Mouse (Mus musculus) kidney, adult 9 months (tissue): Measurements from ENCODE around the gene Gzma.

ENCODE experiments used
- DNase-seq: peaks from one replicate; pipeline ENCODE4 v3.0.0; 2022

The Gzma gene

GRCm38 (mm10) chr13:113100879-113101278 is at the start of gene Gzma:
Gene Gzma (minus strand): TSS chr13:113100981.
- no peak for DNase-seq

DNA sequence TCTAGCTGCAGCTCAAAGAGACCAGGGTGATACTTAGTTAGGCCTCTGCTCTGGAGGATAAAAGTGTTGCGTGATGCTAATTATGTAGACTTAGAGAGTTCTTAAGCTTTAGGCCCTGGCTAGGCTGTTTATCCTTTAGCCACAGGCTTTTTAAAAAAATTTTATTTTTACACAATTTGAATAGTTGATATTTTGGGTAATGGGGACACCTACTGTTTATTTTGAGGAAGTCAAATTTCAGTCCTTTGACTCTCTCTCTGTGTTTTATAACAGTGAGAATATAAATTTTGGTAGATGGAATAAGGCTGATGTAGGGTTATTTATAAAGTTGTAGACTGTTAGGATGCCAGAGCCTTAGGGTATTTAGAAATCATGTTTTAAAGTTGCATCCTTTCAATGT is 38.8 kb upstream of the Gzma start:
- DNase-seq, result no peak

DNA sequence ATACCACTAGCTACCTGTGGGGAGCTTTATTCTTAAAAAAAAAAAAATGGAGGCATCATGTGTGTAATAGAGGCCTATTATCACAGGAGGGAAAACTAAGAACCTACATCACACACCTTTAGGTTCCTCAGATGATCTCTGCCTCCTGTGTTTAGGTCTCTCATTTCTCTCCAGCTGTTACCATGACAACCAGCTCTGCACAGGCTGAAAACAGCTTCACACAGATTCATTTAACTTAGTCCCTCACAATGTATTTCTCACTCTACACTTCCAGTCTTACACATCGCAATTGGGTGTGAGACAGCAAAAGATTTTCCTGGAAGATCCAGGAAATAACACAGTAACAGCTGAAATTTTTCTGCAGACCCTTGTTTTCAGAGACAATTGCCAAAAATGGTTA is 29.2 kb upstream of the Gzma start:
- no peak for DNase-seq

GRCm38 (mm10) chr13:113121326-113121725 is 20.5 kb upstream of the Gzma start:
- no peak for DNase-seq

DNA sequence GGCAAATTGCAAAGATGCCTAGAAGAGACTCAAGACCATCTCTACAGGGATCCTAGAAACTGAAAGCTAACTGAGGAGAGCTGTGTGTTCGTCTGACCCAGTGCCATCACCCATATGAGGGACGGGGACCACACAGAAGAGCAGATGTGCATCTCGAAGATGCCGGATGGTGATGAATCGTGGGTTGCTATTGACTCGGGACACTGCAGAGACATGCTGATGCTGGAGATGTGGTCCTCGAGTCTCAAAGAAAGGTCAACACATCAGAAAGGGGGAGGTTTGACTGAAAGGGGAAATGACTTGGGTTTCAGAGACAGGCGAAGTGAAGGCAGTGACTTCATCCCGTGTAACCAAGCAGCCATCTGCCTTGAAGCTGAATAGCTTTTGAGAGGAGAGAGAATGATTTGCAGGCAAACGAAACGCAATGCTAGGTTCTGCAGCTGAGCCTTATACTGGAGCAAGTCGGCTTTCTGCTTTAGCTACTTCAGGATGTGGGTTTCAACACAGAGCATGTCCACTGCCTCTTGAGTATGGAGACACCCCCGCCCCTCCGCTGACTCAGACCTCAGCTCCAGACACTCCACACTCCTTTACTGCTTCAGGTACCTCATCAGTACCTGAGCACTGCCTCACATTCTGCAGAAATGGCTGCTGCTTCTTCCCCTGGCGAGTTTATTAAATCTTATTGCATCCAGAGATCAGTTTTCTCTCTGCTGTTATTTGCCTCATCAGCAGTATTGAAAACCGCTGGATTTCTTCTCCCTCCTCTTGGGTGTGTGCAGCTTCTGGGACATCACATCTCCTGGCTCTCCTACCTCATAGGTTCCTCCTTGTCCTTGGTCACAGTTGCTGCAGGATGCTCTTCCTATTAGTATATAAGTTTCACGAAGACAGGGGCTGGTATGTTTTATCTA is 19.8 kb upstream of the Gzma start:
- no peak for DNase-seq

- no peak for DNase-seq
Observed at GRCm38 (mm10) chr13:113118977-113119376, 18.2 kb upstream of the Gzma start.

DNA sequence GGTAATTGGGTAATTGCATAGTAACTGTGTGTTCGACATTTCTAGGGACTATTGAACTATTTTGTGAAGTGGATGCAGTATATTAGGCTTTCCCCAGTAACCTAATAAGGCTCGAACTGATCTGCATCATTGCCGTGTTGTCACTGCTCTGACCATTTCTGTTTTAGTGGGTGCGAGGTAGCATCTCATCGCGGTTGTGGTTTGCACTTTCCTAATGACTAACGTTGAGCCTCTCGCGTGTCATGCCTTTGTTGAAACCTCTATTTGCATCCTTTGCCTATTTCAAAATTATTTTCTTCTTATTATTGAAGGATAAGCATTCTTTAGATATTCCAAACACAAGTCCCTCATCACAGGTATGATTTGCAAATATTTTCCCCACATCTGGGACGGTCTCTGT is 4.0 kb upstream of the Gzma start:
- no peak for DNase-seq

- no peak for DNase-seq
Observed at GRCm38 (mm10) chr13:113101804-113102203, 1.0 kb upstream of the Gzma start.

DNA sequence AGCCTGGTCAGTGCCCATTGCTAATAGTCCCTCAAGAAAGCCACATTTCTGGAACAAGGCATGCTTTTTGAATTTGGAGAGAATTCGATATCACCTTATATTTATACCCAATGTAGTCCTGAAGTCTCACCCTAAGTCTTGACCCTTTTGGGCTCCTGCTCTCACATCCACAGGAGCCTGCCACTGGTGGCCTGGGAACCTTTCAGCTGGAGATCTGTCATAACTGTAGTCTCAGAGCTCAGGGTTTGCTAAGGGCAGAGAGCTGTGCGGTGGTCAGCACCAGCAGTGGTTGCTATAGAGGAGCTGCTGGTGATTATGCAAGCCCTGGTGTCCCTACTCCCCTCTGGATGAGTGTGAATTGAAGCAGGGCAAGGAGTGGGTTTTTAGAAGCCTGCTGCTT is 2.4 kb downstream of the Gzma start:
- no peak for DNase-seq

GRCm38 (mm10) chr13:113097011-113097410 is 3.8 kb downstream of the Gzma start:
- DNase-seq, result no peak

GRCm38 (mm10) chr13:113094618-113095017 is 6.2 kb downstream of the Gzma start:
- no peak for DNase-seq

DNA sequence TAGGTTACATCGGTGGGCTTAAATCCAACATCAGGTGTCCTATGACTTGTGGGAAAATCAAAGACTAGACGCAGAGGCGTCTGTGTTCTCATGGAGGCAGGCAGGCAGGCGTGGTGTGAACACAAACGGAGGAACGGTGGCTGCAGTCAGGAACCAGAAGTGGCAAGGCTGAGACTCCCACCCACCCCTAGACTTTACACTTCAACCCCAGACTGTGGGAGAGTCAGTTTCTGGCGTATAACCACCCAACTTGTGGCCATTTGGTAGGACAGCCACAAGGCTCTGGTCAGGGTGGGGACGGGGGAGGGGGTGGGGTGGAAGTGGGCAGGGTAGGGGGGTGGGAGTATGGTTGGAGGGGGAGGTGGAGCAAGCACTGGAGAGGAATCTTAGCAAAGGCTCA is 10.3 kb downstream of the Gzma start:
- DNase-seq, result no peak

DNA sequence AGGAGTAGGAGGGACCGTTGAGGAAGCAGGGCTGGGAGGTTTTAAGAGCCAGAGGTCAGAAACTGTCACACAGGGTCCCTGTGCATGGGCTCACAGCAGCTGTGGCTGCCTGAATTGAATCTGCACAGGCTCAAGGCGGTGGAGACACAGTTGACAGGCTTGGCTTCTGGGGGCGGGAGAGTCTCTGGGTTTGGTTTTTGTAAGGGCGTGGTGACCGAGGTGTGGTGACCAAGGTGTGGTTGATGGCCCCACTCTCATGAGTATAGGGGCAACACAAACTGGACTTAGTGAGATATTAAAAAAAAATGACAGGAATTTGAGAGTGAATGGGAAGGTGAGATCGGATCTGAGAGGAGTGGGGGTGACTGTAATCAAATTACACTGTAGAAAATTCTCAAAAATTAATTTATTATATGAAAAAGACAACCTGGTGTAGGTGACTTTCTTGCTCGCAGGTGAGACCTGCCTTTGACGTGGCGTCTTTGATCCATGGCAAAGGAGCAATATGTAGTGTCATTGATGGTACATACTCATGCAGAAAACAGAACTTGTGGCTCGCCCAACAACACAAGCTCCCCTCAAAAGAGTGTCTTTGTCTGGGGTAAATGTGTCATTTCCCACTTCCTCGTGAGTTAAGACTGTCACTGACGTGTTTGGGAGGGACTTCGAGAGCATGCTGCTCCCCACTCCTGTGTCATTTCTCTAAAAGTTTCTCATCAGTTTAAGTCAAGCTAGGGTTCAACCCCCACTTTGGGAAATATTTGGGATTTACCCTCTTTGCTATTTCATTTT is 13.4 kb downstream of the Gzma start:
- no peak for DNase-seq

GRCm38 (mm10) chr13:113084732-113085131 is 16.0 kb downstream of the Gzma start:
- DNase-seq, result no peak

DNA sequence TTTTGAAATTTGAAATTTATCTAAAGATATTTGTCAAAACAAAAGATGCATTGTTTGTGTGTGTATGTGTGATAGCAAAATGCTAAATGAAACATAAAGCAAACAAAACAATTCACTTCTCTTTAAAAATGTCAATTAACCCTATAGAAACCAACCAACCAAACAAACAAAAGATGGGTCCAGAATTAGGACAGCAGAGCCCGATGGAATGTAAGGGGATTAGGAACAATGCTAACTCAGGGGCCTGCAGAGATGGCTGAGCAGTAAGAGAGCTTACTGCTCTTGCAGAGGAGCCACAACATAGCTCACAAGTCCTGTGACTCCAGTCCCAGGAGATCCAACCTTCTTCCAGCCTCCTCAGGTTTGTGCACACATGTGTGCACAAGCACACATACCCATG is 18.7 kb downstream of the Gzma start:
- DNase-seq, result no peak

- no peak for DNase-seq
Observed at GRCm38 (mm10) chr13:113079021-113079420, 21.8 kb downstream of the Gzma start.

DNA sequence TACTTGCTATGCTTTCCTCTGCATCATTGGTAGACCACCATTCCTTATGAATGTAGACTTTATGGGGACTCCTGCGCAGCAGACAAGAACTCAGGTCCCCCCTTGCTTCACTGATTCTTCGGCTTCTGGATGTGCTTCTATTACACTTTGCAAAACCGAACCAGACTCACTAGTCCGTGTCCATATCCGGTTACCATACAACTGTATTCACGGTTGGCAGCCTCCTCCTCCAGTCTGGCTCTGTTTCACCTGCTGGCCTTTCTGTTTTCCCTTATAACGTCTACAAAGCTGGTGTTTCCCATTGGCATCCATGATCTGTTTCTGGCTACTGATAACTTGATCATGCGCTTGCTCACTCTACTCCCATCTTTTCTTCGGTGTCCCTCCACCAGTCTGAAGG is 36.2 kb downstream of the Gzma start:
- DNase-seq, result no peak

GRCm38 (mm10) chr13:113061746-113062145 is 39.0 kb downstream of the Gzma start:
- no peak for DNase-seq

- DNase-seq, result no peak
Observed at GRCm38 (mm10) chr13:113055826-113056225, 45.0 kb downstream of the Gzma start.

GRCm38 (mm10) chr13:113054230-113054629 is 46.6 kb downstream of the Gzma start:
- no peak for DNase-seq

- no peak for DNase-seq
Observed at GRCm38 (mm10) chr13:113047647-113048046, 53.1 kb downstream of the Gzma start.

DNA sequence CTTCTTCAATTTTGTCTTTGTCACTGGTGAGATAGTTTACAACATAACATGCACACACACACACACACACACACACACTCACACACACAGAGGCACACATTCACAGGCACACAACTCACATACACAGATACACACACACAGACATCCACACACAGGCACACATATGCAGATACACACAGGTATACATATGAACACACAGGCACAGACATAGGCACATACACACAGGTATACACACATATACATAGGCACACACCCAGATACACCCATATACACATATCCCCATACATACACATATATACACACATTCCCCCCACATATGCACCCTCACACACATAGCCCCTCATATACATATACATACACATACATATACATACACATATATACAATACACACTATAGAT is 53.8 kb downstream of the Gzma start:
- no peak for DNase-seq

DNA sequence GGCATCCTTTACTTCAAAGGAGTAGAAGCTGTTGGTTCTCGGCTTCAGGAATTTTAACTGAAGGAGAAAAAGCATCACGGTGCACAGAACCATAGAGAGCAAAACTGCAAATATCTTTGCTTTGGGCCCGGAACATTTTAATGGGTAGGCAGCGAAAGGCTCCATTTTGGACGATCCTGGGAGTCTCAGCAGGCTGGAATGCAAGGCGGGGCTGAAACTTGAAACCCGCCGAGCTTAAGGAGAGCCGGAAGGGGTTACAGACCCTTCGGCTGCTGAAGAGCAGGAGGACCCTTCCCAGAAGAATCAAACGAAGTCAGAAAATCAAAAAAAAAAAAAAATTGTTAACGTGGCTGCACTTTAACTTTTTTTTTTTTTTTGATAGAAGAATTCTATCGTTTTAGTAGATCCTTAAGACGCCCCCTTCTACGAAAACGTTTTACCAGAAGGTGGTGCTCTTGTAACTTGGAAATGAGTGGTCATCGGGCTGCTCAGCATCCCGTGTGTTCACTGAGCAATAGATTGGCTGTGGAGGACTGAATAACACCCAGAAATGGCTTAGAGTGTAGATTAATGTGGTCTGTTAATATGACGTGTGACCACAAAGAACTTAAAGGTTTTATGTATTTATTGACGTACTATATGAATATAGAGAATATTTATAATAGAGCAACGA is 54.4 kb downstream of the Gzma start, which contains the start of gene Gpx8:
TSS of gene Gpx8 (minus strand) at position 200 of the 673 bp plus-strand sequence.
- DNase-seq, result peak; percentile 57
